Mouse (Mus musculus) activated CD4-positive, CD25-positive, alpha-beta regulatory T cell (primary cell): ENCODE data around the gene Olfr152. TPM values are rescaled to one million over a fixed set of nuclear protein-coding genes. Genes with fewer than 3 reads are reported as not detected.

Source experiments
- polyA plus RNA-seq, 2 experiments: library from polyadenylated mRNA; unstranded; fragments of 100-300 nt; shearing (Covaris generic); gene quantifications; one replicate each; pipeline ENCODE4 v1.2.1; 2017

Gene Olfr152
- not detected for polyA plus RNA-seq

GRCm38 (mm10) chr2:87779183-87779582 lies at the start of gene Olfr152:
Gene Olfr152, plus strand, starts transcription at chr2:87779483.

DNA sequence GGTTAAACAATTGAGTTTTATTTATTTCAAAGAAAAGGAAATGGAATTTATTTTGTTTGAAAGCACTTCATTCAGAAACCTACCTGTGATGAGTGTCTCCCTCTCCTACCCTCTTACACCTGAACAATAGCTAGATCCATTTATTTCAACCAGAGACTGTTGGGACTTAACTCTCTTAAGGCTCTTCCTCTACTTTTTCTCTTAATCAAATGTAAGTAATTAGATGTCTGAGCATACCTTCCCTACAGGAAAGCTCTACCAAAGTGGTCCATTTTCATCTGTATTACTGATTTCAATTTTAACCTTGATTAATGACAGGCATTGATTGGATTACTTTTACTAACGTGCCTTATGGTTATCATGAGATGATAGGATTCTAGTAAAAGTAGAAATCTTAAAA lies 39.4 kb upstream of the Olfr152 start, which contains the start of gene Olfr1138:
Olfr1138 (minus strand) TSS at position 101 of the 400 bp plus-strand sequence.

DNA sequence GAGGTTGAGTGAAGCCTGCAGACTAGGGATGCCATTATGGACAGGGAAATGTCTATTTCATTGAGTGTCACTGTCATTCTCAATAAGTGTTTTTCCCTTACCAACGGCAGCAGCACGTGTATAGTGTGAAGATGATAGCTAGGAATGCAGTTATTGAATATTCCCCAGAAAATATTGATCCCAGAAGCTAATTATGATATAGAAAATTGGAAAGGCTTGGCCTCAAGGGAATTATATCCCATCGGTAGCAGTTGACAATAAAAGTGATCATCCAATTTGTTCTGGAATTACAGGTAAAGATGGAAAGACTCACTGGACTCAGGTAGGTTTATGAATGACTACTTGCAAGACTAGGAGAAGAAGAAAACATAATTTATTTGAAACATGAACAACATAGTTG lies 35.8 kb upstream of the Olfr152 start, which contains the start of gene Olfr1140:
Olfr1140 (plus strand) TSS at position 301 of the 400 bp plus-strand sequence.

DNA sequence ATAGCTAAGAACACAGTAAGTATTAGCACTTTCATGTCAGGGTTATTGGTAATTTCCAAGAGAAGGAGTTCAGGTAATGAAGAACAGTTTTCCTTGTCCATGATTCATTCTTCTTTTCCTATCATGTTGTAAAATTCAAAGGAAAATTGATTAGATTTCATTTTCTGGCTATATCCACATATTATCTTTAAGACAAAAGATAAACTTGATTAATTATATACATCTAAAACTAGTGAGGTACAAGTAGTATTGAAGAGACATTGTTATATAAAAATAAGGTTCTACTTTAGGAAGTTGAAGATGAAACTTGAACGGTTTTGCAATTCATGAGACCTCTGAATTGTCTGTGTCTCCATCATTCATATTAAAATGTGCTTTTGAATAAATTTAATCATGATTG lies 25.4 kb upstream of the Olfr152 start, which contains the start of gene Olfr1141:
Olfr1141 (minus strand) TSS at position 101 of the 400 bp plus-strand sequence.

GRCm38 (mm10) chr2:87800292-87800691 lies 21.0 kb downstream of the Olfr152 start, which contains the start of gene Olfr1143:
Gene Olfr1143, plus strand, starts transcription at chr2:87800592.

DNA sequence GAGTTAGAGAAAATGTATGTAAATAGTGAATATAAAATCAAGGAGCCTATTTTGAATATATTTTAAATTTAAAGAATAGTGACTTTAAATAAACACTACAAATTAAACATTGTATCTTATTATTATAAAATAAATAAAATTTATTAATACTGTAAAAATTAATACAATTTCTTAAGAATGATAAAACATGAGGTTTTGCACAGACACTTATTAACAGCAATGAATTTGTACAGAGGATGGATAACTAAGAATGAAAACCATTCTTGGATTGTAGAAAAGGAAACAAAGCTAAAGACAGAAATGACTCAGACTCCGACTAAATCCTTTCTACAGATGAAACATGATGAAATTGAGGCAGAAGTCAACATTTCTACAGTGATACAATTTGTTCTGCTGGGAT lies 30.2 kb downstream of the Olfr152 start, which contains the start of gene Olfr1145:
Olfr1145 (plus strand) TSS at position 301 of the 400 bp plus-strand sequence.

GRCm38 (mm10) chr2:87830233-87830632 lies 51.0 kb downstream of the Olfr152 start, which contains the start of gene Olfr1148:
Gene Olfr1148, plus strand, starts transcription at chr2:87830533.

Other genes with a start within 250 kb of the Olfr152 start
- not detected for gene Olfr153, start 247.7 kb upstream of the Olfr152 start, polyA plus RNA-seq
- gene Olfr1128, start 233.9 kb upstream of the Olfr152 start, polyA plus RNA-seq: not detected
- gene Olfr1129, start 205.6 kb upstream of the Olfr152 start, polyA plus RNA-seq: not detected
- not detected for gene Olfr1130, start 173.3 kb upstream of the Olfr152 start, polyA plus RNA-seq
- under 1 TPM in 1 of 2 experiments, not detected in 1; 0.23 TPM for gene Olfr1131, start 152.4 kb upstream of the Olfr152 start, polyA plus RNA-seq
- under 1 TPM in 1 of 2 experiments, not detected in 1; 0.25 TPM for gene Olfr1132, start 141.9 kb upstream of the Olfr152 start, polyA plus RNA-seq
- gene Olfr1133, start 132.1 kb upstream of the Olfr152 start, polyA plus RNA-seq: under 1 TPM in 1 of 2 experiments, not detected in 1; 0.53 TPM
- not detected for gene Olfr1134, start 121.0 kb upstream of the Olfr152 start, polyA plus RNA-seq
- gene Olfr1135, start 105.8 kb upstream of the Olfr152 start, polyA plus RNA-seq: not detected
- gene Olfr1136, start 85.5 kb upstream of the Olfr152 start, polyA plus RNA-seq: not detected
- gene Olfr1137, start 66.3 kb upstream of the Olfr152 start, polyA plus RNA-seq: not detected
- gene Olfr1138, start 39.5 kb upstream of the Olfr152 start, polyA plus RNA-seq: under 1 TPM in 1 of 2 experiments, not detected in 1; 0.11 TPM
- under 1 TPM in 1 of 2 experiments, not detected in 1; 0.31 TPM for gene Olfr1140, start 35.7 kb upstream of the Olfr152 start, polyA plus RNA-seq
- gene Olfr1141, start 25.5 kb upstream of the Olfr152 start, polyA plus RNA-seq: not detected
- not detected for gene Olfr1143, start 21.1 kb downstream of the Olfr152 start, polyA plus RNA-seq
- gene Olfr1145, start 30.3 kb downstream of the Olfr152 start, polyA plus RNA-seq: not detected
- gene Olfr1148, start 51.0 kb downstream of the Olfr152 start, polyA plus RNA-seq: under 1 TPM; 0.27 to 0.42 TPM
- gene Olfr1150-ps1, start 64.5 kb downstream of the Olfr152 start, polyA plus RNA-seq: not detected
- gene Olfr1151, start 76.4 kb downstream of the Olfr152 start, polyA plus RNA-seq: under 1 TPM in 1 of 2 experiments, not detected in 1; 0.45 TPM
- gene Olfr1152, start 87.0 kb downstream of the Olfr152 start, polyA plus RNA-seq: under 1 TPM in 1 of 2 experiments, not detected in 1; 0.06 TPM
- under 1 TPM in 1 of 2 experiments, not detected in 1; 0.22 TPM for gene Olfr1153, start 115.5 kb downstream of the Olfr152 start, polyA plus RNA-seq
- gene Olfr1154, start 125.7 kb downstream of the Olfr152 start, polyA plus RNA-seq: under 1 TPM in 1 of 2 experiments, not detected in 1; 0.20 TPM
- gene Olfr1155, start 165.7 kb downstream of the Olfr152 start, polyA plus RNA-seq: not detected
- under 1 TPM; 0.06 to 0.07 TPM for gene Olfr1156, start 173.6 kb downstream of the Olfr152 start, polyA plus RNA-seq
- gene Olfr1157, start 188.8 kb downstream of the Olfr152 start, polyA plus RNA-seq: under 1 TPM in 1 of 2 experiments, not detected in 1; 0.08 TPM
- not detected for gene Olfr74, start 195.2 kb downstream of the Olfr152 start, polyA plus RNA-seq
- not detected for gene Olfr1158, start 210.6 kb downstream of the Olfr152 start, polyA plus RNA-seq
- gene Olfr1160, start 228.8 kb downstream of the Olfr152 start, polyA plus RNA-seq: not detected
- under 1 TPM in 1 of 2 experiments, not detected in 1; 0.41 TPM for gene Olfr1161, start 243.3 kb downstream of the Olfr152 start, polyA plus RNA-seq